In genomic region chr9:108517931-108518332, GRCm38 (mm10) we compare ENCODE assay signal across 7 mouse cellular contexts. TPM values are rescaled to one million over a fixed set of nuclear protein-coding genes. Genes with fewer than 3 reads are reported as not detected.
DNase-seq lines count a peak whose midpoint lies in the region; ATAC-seq and TF ChIP-seq lines count a peak whose summit lies in the region.

No protein-coding gene starts in this region.

- WGBS in spleen, adult 2 months, result under 1% methylated on average over 13 of the region's 13 CpGs
- WGBS in limb, embryonic 12.5 days, result 0% methylated on average over 13 of the region's 13 CpGs
- WGBS in neural tube, embryonic 13.5 days, result 0% methylated on average over 13 of the region's 13 CpGs

- no peak for TF ChIP-seq POLR2A in spleen, adult 2 months (IDR thresholded peaks at IDR 0.05; ENCODE audit: low read depth, low read length)

- peak overlapping the region; percentile 94 for H3K4me3 ChIP-seq in spleen, adult 2 months (ENCODE audit: extremely low read depth, insufficient read depth, insufficient read length)
- H3K4me3 ChIP-seq in brown adipose tissue, adult 24 weeks (ENCODE audit: insufficient read depth, low read depth, low read length), result peak overlapping the region; percentile 69
- peak overlapping the region; percentile 63 for H3K4me3 ChIP-seq in limb, embryonic 12.5 days (replicated peaks)
- H3K4me3 ChIP-seq in neural tube, embryonic 13.5 days, result peak overlapping the region; percentile 93

- ATAC-seq in limb, embryonic 12.5 days (ENCODE audit: insufficient number of reproducible peaks, insufficient read depth, low FRiP score, low TSS enrichment, low read depth), result peak; percentile 11; the same call in 1 of the 2 replicates
- peak; percentile 12 for ATAC-seq in neural tube, embryonic 13.5 days (ENCODE audit: low read depth)

- H3K9me3 ChIP-seq in limb, embryonic 12.5 days, result no peaks in the 10 kb centered on the region
- H3K9me3 ChIP-seq in neural tube, embryonic 13.5 days, result no peaks in the 10 kb centered on the region

- DNase-seq in spleen, adult 2 months (ENCODE audit: low read depth in 1 of 2, low spot score in 2 of 2), result peak in 1 of 2 experiments; percentile 57
- no peak for DNase-seq in spleen, adult 18-20 months
- DNase-seq in frontal cortex, adult 2 months (ENCODE audit: extremely low spot score in 1 of 2, low spot score in 1 of 2), result peak; percentile 26 to 61
- no peak for DNase-seq in gastrocnemius, adult 18-20 months (ENCODE audit: low spot score)

- peak overlapping the region; percentile 91 for H3K27ac ChIP-seq in spleen, adult 2 months (ENCODE audit: insufficient read depth, low read length)
- peak overlapping the region; percentile 94 for H3K27ac ChIP-seq in brown adipose tissue, adult 24 weeks (replicated peaks; ENCODE audit: low read depth, low read length)
- peak overlapping the region; percentile 99 for H3K27ac ChIP-seq in limb, embryonic 12.5 days
- H3K27ac ChIP-seq in neural tube, embryonic 13.5 days (replicated peaks), result peak overlapping the region; percentile 99

- peak overlapping the region; percentile 97 for H3K9ac ChIP-seq in limb, embryonic 12.5 days (replicated peaks)
- H3K9ac ChIP-seq in neural tube, embryonic 13.5 days, result peak overlapping the region; percentile 95

- TF ChIP-seq CTCF in spleen, adult 2 months (IDR thresholded peaks at IDR 0.05; ENCODE audit: extremely low read depth, insufficient read depth, insufficient read length, insufficient replicate concordance), result no peak

- peaks cover 19% of the 10 kb centered on the region for H3K36me3 ChIP-seq in spleen, adult 2 months (ENCODE audit: control insufficient read depth, insufficient read depth, low read length)
- H3K36me3 ChIP-seq in limb, embryonic 12.5 days, result peaks cover 40% of the 10 kb centered on the region
- peaks cover 28% of the 10 kb centered on the region for H3K36me3 ChIP-seq in neural tube, embryonic 13.5 days

- H3K4me2 ChIP-seq in limb, embryonic 12.5 days, result peak overlapping the region; percentile 56
- peak overlapping the region; percentile 64 for H3K4me2 ChIP-seq in neural tube, embryonic 13.5 days

- no peaks in the 10 kb centered on the region for H3K27me3 ChIP-seq in spleen, adult 2 months (ENCODE audit: control insufficient read depth, insufficient read depth, low read length)
- no peaks in the 10 kb centered on the region for H3K27me3 ChIP-seq in limb, embryonic 12.5 days
- no peaks in the 10 kb centered on the region for H3K27me3 ChIP-seq in neural tube, embryonic 13.5 days

- H3K4me1 ChIP-seq in spleen, adult 2 months (ENCODE audit: control insufficient read depth, insufficient read depth, insufficient read length), result peaks cover 6% of the 10 kb centered on the region; the same call in 1 of the 2 replicates
- H3K4me1 ChIP-seq in brown adipose tissue, adult 24 weeks (ENCODE audit: control insufficient read depth, insufficient read depth, insufficient read length, low read length), result peaks cover 11% of the 10 kb centered on the region
- peaks cover 24% of the 10 kb centered on the region for H3K4me1 ChIP-seq in limb, embryonic 12.5 days (replicated peaks)
- H3K4me1 ChIP-seq in neural tube, embryonic 13.5 days (replicated peaks), result peaks cover 39% of the 10 kb centered on the region

RNA-seq across cellular contexts. Expression of gene Qrich1, which starts 1.3 kb away (rescaled TPM):
- polyA plus RNA-seq in spleen, adult 2 months (2012; rRNA removed), result 76.7 and 102 TPM in 2 replicates
- polyA plus RNA-seq in brown adipose tissue, adult 24 weeks (2012; ENCODE audit: insufficient read depth, insufficient read length, missing spikeins), result 40.9 and 45.7 TPM in 2 replicates
- 98.2 and 129 TPM in 2 replicates for polyA plus RNA-seq in frontal cortex, adult 2 months (2012; rRNA removed)
- 156 and 159 TPM in 2 replicates for polyA plus RNA-seq in limb, embryonic 12.5 days (2016; fragmentation: Nextera tagmentation; extraction: Ambion mirVana)
- polyA plus RNA-seq in neural tube, embryonic 13.5 days (2015; fragmentation: Nextera tagmentation; extraction: Ambion mirVana), result 134 TPM in 2 replicates
- 10 to 100 TPM; 47.3 to 57.4 TPM for total RNA-seq in gastrocnemius, adult 18-20 months (2021)

RNA-seq across cellular contexts. Expression of gene Qars, which starts 10.4 kb away (rescaled TPM):
- polyA plus RNA-seq in spleen, adult 2 months (2012; rRNA removed), result 170 and 211 TPM in 2 replicates
- 85.0 and 107 TPM in 2 replicates for polyA plus RNA-seq in brown adipose tissue, adult 24 weeks (2012; ENCODE audit: insufficient read depth, insufficient read length, missing spikeins)
- polyA plus RNA-seq in frontal cortex, adult 2 months (2012; rRNA removed), result 123 and 126 TPM in 2 replicates
- 106 and 112 TPM in 2 replicates for polyA plus RNA-seq in limb, embryonic 12.5 days (2016; fragmentation: Nextera tagmentation; extraction: Ambion mirVana)
- 69.1 and 80.0 TPM in 2 replicates for polyA plus RNA-seq in neural tube, embryonic 13.5 days (2015; fragmentation: Nextera tagmentation; extraction: Ambion mirVana)
- 10 to 100 TPM; 83.0 to 86.4 TPM for total RNA-seq in gastrocnemius, adult 18-20 months (2021)

RNA-seq across cellular contexts. Expression of gene Usp19, which starts 27.5 kb away (rescaled TPM):
- polyA plus RNA-seq in spleen, adult 2 months (2012; rRNA removed), result 133 and 138 TPM in 2 replicates
- polyA plus RNA-seq in brown adipose tissue, adult 24 weeks (2012; ENCODE audit: insufficient read depth, insufficient read length, missing spikeins), result 35.9 and 48.5 TPM in 2 replicates
- 172 TPM in 2 replicates for polyA plus RNA-seq in frontal cortex, adult 2 months (2012; rRNA removed)
- 99.3 and 99.7 TPM in 2 replicates for polyA plus RNA-seq in limb, embryonic 12.5 days (2016; fragmentation: Nextera tagmentation; extraction: Ambion mirVana)
- polyA plus RNA-seq in neural tube, embryonic 13.5 days (2015; fragmentation: Nextera tagmentation; extraction: Ambion mirVana), result 68.3 and 80.2 TPM in 2 replicates
- total RNA-seq in gastrocnemius, adult 18-20 months (2021), result 100 to 1,000 TPM; 126 to 127 TPM

RNA-seq across cellular contexts. Expression of gene Lamb2, which starts 38.4 kb away (rescaled TPM):
- 40.5 and 41.9 TPM in 2 replicates for polyA plus RNA-seq in spleen, adult 2 months (2012; rRNA removed)
- polyA plus RNA-seq in brown adipose tissue, adult 24 weeks (2012; ENCODE audit: insufficient read depth, insufficient read length, missing spikeins), result 19.1 and 38.4 TPM in 2 replicates
- 36.6 and 38.1 TPM in 2 replicates for polyA plus RNA-seq in frontal cortex, adult 2 months (2012; rRNA removed)
- polyA plus RNA-seq in limb, embryonic 12.5 days (2016; fragmentation: Nextera tagmentation; extraction: Ambion mirVana), result 40.8 and 43.7 TPM in 2 replicates
- 20.9 and 21.6 TPM in 2 replicates for polyA plus RNA-seq in neural tube, embryonic 13.5 days (2015; fragmentation: Nextera tagmentation; extraction: Ambion mirVana)
- 100 to 1,000 TPM; 117 to 126 TPM for total RNA-seq in gastrocnemius, adult 18-20 months (2021)

RNA-seq across cellular contexts. Expression of gene Impdh2, which starts 42.2 kb away (rescaled TPM):
- polyA plus RNA-seq in spleen, adult 2 months (2012; rRNA removed), result 106 and 107 TPM in 2 replicates
- polyA plus RNA-seq in brown adipose tissue, adult 24 weeks (2012; ENCODE audit: insufficient read depth, insufficient read length, missing spikeins), result 18.9 and 21.5 TPM in 2 replicates
- 72.2 and 74.4 TPM in 2 replicates for polyA plus RNA-seq in frontal cortex, adult 2 months (2012; rRNA removed)
- polyA plus RNA-seq in limb, embryonic 12.5 days (2016; fragmentation: Nextera tagmentation; extraction: Ambion mirVana), result 201 and 213 TPM in 2 replicates
- 109 and 112 TPM in 2 replicates for polyA plus RNA-seq in neural tube, embryonic 13.5 days (2015; fragmentation: Nextera tagmentation; extraction: Ambion mirVana)
- 10 to 100 TPM; 61.3 to 63.2 TPM for total RNA-seq in gastrocnemius, adult 18-20 months (2021)

Comparison
In these comparisons a context has a peak if more than half of its experiments do, and no peak if none do; other contexts are left out.
1. DNase-seq: peak in frontal cortex, adult 2 months (2 of 2); none in spleen, adult 18-20 months (0 of 2) and gastrocnemius, adult 18-20 months (single experiment).
2. Peak in every context shown above with its lines, with median percentiles within 50 percentile points of each other: H3K27ac ChIP-seq and H3K4me3 ChIP-seq.